Mouse (Mus musculus) cerebellum, adult (tissue): ENCODE data around the gene Gm9732.
"Not testable (repeated sequence)": the region's sequence is repeated elsewhere in the genome, so short reads cannot be mapped to it uniquely, and the experiment has no call there.

ENCODE experiments used
- ATAC-seq: cut with Nextera tagmentation; 2 replicates; pipeline ENCODE4 v1.9.2; 2017; ENCODE audit warnings: mild to moderate bottlenecking, moderate library complexity, mixed read lengths; ENCODE audit not compliant: insufficient number of reproducible peaks, low FRiP score, low TSS enrichment

Gm9732 gene

GRCm38 (mm10) chr14:43352944-43353343, 78.1 kb downstream of the Gm9732 start:
- ATAC-seq, result not testable (repeated sequence)
